Mouse (Mus musculus) adrenal gland, postnatal 4 days (tissue): ENCODE measurements around the gene Tgm2. TPM values are rescaled to one million over a fixed set of nuclear protein-coding genes. Genes with fewer than 3 reads are reported as not detected.
A peak's percentile ranks its signal among the peaks of the same experiment; 100 is the strongest.

Source experiments
- DNase-seq, 2 experiments: peaks; one replicate each; pipeline ENCODE4 v3.0.0; 2021 to 2022; ENCODE audit warnings: low spot score in 2 of 2, mixed read lengths in 2 of 2
- total RNA-seq, 2 experiments: library from RNA; stranded (reverse); gene quantifications; 2 replicates each; pipeline ENCODE4 v1.2.3; 2021

Tgm2 gene
- total RNA-seq, 2 experiments from 2014 or later, result 58.1 to 65.3 TPM

DNA sequence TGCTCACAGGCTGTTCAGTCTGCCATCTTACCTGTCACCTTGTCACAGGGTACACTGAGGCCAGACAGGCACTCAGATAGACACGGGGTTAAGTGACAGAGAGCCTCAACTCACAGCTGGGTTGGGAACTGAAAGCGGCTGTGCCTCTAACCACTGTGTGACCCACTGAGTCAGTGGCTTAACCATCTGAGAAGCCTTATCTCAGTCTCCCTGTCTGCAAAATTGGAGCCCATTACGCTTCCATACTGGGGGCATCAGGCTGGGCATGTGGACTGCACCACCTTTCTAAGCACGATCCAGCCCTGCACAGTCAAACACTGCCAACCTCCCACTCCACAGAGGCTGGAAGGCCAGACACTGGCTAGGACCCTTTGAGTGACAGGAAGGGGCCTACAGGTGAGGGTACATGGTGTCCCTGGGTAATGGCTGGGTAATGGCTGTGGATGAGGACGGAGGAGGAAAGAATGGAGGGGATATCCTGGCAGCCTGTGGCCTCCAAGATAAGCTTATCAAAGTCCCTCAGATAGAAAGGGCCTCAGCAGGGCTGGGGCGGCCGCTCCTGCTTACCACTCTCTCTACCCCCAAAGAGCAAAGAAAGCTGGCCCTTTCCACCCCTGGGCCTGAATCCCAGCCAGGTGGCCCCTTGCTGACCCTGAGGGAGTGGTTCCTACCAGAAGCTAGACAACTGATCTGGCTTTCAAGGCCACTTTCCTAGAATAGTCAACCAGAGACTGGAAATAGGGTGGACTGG, 4.4 kb downstream of the Tgm2 start:
- DNase-seq, result no peak

DNA sequence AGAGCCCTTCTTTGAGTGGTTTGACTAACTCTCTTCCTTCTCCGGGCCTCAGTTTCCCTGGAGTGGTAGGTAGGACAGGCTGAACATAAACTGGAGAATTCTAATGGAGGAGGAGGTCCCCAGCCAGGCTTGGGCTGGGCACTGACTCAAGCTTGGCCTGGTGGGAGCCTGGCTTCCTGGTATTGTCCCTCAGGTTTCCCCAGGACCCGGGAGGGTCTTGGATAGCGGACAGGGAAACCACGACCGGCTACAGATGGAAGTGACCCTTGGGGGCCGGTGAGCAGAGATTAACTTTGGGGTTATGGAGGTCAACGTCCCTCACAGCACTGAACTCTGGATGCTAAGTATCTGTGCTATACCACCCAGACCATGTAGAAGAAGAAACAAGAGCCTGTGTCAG, 5.0 kb downstream of the Tgm2 start:
- DNase-seq, result no peak

DNA sequence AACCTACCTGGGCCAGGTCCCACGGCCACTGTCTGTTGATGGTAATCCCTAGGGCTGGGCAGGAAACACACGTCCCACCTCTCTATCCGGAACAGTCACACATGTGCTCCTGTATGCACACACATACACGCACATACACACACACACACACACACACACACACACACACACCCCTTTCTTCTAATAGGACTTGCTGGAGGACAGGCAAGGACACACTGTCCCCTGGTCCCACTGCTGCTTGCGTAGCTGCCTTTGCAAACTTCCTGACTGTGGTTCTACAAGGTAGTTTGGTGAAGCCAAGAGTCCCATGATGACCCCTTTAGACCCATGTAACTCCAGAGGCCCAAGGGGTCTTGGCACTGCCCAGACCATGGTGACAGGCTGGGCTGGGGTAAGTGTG, 5.6 kb downstream of the Tgm2 start:
- DNase-seq, result no peak

DNA sequence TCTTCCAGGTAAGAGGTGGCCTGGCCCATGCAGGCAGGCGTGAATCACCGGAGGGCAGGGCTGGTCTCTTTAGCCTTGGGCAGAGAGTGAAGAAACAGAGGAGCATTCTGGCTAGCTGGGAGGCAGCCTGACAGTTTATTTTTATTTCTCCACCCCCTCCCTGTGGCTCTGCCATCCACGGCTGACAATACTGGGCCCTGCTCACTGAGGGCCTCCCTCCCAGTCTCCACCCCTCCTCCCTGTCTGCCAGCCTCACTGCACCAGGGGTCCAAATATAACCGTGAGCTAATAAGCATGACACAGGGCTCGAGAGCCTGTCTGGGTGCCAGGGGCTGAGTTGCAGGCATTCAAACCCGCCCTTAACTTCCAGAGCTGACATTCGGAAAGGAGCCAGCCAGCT, 6.6 kb downstream of the Tgm2 start:
- DNase-seq, result no peak

DNA sequence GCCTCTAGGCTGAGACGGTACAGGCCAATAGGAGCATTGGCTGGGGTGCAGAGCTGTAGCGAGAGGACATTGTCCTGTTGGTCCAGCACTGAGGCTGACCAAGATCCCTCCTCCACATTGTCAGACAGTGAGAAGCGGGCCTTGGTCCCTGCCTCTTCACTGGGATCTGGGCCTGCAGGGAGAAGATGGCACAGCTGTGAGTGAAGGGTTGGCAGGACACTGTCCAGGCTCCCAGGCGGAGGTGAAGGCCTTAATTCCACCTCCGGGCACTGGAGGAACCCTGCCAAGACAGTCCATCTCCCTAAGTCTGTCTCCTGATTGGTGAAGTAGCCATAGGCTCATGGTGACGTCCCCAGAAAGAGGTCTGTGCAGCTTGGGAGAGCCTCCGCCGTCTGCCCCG, 7.5 kb downstream of the Tgm2 start:
- DNase-seq, result no peak

DNA sequence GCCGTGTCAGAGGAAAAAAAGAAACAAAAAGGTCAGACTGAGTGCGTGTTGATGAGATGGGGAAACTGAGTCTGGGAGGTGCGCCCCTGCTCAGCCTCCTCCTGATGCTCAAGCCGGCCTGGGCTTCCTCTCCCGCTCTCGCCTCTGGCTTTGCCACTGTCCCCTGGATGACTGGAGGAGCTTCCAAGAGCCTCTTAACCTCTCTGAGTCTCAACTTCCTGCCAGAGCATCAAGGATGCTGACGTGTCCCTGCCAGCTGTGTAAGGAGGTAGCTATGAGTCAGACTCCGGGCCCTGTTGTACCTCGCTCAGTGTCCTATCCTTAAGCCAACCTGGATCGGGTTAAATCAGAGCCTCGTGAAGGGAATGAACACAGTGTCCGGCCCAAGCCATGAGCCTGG, 8.5 kb downstream of the Tgm2 start:
- DNase-seq, result no peak

DNA sequence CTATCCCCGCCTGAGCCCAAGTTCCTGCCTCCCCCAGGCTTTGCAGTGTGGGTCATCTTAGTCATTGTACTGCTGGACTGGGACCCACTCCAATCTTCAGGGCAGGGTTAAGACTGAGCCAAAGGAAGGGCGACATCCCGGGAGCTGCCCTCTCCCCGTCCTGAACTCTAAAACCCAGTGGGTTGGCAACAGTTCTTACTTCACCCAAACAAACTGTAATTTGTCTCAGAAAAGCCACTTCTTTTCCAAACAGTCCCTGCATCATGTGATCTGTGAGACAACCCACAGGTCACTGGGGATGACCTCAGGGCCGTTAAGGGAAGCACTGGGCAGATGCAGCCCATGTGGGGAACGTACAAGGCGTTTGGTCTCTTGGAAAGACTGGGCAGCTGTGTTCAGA, 10.0 kb downstream of the Tgm2 start:
- no peak for DNase-seq

DNA sequence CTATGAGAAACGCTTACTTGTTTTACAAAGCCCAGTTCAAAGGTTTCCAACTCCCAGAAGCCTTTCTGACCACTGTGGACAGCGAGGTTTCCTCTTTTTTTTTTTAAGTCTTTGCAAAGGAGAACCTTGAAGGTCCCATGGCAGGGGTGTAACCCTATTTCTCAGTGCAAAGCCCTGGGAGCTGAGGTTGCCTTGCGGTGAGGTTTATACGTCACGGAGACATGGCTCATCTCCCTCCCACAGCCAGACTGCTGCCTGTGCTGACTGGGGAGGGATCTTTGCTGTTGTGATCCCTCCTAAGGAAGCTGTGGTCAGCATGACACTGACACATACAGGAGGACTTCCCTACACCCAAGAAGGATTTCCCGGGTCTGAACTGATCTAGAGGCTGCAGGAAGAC, 13.2 kb downstream of the Tgm2 start:
- DNase-seq, result no peak

DNA sequence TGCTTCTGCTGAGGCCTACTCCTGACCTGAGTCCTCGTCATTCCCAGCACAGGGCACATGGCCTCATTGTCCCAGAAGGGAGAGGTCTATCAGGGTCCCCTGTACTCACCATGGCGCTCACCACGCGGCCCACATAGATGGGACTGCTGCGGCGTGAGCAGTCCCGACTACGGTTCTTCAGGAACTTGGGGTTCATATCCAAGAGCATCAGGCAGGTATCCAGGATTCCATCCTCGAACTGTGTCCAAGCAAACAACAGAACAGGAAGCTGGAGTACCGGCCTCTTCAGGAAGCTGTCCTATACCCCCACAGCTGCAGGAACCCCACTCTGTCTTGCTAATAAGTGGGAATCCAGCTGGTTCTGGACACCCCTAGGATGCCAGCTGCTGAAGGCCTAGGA, 13.9 kb downstream of the Tgm2 start:
- DNase-seq, result no peak

DNA sequence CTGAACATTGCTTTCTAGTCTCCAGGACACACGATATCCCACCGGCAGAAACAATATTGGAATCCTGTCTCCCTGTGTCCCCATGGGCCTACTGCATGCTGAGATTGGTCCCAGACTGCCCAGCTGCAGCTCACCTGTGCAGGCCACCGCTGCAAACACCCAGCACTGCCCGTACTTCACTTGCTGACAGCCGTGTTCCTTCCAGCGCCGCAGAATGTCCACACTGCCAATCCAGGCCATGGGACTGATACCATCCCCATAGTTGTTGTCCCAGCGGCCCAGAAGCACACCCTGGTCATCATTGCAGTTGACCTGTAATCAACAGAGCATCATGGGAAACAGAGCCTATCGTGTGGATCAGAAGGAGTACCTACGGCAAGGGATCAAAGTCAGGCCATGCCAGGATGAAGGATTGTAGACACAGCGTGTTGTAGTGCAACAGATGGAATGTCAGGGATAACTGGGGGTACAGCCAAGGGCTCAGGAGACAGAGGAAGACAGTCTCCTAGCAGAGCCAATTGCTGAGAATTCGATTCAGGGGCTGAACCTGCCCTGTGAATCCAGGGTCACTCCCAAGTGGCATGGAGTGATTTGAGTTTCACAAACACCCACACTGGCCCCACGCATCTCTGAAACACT, 14.9 kb downstream of the Tgm2 start:
- no peak for DNase-seq

DNA sequence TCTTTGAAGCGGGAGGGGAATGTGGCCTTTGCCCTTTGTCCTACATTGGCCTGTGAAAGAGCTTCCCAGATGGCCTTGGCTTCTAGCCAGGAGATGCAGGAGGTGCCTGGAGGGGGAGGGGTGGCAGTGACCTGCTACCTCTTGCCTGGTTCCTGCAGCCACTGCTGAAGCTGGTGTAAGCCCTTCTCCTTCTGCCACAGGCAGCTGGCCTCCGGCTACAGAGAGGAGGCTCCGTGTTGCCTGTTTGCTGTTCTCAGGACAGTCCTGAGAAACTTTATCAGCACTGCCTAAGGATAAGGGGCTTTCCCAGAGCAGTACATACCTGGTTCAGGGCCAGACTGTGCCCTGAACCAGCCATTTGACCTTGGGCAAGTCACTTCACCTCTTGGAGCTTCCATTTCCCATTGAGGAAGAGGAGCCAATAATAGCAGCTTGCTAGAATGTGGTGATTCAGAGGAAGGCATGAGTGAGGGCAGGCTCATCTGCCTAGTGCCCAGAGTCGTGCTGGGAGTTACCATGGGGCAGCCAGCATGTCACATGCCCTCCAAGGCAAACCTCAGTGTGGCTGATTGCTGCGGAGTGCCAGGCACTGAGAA, 15.7 kb downstream of the Tgm2 start:
- DNase-seq, result peak in 1 of 2 experiments; percentile 46

DNA sequence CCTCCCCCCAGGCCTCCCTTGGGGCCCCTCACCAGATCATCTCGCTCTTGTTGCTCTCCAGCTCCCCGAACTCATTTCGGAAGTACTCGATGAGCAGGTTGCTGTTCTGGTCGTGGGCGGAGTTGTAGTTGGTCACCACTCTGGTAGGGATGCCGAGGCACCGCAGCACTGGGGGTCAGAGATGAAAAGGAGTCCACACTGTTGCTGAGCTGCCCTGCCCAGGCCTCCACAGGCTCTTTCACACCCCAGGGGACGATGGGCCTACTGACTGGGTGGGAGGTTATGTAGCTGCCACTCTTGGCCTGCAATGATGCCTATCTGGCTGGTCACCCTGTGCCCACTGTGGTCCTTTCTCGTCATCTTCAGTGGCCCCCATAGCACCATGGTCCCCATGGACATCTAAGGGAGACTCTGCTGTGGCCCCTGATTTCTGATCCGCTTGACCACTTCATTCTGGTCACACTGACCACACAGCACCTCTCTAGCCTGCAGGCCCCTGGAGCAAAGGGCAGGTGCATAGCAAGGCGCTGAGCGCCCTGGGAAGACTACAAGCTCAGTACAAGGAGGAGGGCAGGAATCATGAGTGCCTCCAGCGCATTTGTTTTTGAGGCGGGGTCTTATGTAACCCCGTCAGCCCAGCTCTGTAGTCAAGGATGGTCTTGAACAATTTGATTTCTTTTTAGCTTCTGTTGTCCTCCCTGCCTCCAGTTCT, 16.8 kb downstream of the Tgm2 start:
- DNase-seq, result no peak

DNA sequence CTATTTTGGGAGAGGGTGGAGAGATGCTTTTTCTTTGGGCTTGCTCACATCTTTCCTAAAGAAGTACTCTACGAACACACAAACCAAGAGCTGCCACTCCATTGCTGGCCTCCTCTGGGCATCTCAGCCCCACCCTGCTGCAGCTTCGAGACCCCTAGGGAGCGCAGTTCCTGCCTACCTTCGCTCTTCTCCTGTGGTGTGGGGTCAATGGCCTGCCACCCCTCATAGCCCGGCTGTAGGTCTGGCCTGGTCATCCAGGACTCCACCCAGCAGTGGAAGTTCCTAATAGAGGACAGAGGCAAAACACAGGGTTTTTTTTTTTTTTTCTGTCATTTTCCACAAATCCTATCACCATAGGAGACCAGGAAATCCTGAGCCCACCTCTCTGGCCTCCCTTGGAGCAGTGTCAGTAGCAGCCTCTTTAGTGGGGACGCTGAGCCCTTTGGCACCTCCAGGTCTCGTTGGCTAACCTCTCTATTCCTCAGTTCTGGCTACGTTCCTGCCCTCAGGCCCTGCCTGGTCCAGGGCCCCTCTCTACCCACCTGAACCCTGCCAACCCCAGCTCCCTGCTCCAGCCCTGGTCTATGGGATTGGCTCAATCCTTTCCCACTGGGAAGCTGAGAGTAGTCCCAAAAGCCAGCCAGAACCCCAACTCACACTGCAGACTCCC, 17.6 kb downstream of the Tgm2 start:
- no peak for DNase-seq

DNA sequence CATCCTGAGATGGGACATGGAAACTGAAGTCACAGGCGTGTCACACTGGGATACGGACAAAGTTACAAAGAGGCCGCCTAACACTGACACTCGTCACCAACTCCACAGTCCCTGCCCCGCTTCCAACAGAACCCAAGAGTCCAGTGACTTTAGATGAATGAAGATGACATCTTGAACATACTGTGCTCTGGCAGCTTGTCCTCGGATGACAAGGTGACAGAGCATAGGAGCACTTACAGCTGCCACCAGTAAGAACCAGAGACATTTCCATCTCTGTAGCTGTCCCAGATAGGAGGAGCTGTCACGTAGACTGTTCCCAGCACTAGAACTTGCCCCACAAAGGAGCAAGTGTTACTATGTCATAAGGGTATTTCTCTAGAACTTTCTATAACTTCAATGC, 18.4 kb downstream of the Tgm2 start:
- DNase-seq, result no peak

DNA sequence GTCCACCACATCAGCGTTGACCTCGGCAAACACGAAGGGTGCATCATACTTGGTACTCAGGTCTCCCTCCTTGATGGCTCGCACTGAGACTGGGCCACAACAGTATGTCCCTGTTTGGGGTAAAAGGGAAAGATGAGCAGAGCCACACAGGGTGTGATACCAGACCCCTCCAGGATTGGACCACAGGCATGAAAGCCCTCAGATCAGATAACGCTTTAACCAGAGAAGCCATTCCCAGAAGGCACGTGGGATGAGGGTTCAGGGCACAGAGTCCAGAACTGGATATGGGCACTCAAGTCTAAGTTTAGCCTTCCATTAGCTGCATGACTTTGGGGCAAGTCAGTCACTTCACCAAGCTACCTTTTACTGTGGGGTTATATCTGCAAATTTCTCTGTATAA, 19.0 kb downstream of the Tgm2 start:
- DNase-seq, result no peak

DNA sequence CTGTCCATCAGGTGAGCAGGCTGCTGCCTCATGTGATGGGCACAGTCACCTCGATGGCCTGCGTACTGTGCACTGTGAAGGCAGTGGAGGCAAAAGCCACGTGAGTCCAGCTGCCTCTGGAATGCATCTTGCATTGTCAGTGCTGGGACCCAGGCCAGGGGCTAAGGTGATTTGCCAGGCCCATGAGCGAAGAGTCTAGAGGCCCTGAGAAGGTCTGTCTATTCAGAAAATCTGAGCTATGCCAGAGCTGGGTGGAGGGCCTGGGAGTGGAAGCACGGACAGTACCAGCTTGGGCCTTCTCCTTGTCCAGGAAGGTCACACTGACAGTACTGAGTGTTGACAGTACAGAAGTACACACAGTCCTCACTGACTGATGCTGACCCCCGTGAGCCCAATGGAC, 23.4 kb downstream of the Tgm2 start:
- no peak for DNase-seq

DNA sequence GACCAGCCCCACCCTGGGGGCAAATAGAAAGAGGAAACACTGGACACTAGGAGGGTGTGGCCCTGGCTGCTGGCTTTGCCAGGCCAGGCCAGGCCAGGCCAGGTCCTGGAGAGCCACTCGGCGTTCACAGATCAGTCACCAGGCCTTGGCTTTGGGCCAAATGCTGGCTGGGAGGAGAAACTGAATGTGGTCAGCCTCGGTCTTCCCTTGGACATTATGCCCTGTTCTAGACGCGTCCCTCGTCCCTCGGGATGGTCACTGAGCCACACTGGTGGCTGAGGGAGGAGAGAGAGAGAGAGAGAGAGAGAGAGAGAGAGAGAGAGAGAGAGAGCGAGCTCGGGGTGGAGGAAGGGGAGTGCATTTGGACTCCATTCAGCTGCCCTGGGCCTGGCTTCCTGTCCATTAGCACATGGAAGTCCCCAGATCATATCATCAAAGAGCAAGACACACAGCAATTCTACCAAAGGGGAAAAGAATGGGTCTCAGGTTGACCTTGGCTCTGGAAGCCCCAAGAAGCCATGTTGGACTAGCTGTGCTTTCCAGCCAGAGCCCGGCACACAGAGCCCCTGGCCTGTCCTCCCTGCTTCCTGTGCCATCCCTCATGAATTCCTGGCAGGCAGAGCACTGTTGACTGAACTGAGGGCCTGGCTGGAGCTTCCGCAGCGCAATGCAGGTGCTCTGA, 24.4 kb downstream of the Tgm2 start:
- peak; percentile 57 to 63 for DNase-seq

DNA sequence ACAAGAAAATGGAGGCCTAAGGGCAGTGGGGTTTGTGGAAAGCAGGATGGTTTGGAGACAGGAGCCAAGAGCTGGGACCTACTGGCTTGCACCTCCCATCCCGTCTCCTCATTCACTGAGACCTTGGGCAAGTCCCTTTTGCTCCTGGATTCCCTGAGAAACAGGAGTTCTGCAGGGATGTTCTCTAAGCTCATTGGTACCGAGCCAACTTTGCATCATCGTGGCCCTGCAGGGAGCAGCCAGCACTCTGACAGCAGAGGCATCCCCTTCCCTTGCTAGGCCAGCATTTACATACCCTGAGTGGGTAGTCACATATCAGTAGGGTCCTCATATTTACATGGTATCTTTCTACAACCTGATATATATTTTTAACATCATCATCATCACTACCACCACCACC, 25.4 kb downstream of the Tgm2 start:
- no peak for DNase-seq

DNA sequence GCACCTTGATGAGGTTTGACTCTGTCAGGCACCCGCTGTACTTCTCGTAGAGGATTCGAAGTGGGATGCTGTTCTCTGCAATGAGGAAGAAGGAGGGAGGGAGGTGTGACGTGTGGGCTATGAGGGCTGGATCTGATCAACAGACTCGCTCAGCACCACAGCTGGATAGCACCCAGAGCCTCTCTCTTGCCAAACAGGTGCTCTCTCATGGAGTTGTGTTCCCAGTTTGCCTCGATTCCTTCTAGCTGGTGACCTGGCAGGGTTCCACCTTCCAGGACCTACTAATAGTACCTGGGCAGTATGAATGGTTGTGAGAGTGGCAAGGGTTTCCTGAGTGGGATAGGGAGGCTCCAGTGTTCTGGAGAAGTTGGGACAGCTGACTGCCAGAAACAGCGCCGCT, 26.0 kb downstream of the Tgm2 start:
- no peak for DNase-seq

DNA sequence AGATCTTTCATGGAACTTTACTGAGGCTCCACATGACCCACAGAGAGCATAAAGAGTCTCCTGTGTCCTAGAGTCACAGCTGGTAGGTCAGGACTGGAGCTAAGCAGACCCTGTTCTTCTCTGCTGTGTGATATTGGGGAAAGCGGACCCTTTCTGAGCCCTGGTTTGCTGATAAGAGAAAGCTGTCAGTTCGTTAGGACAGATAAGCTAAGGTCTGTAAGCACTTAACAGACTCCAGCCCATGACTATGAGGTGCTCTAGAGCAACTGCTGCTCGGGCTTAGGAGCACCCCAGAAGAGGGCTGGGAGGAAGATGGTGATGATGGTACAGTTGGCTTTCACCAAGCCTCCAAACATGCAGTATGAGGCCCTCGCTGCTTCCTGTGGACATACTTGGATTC, 27.1 kb downstream of the Tgm2 start:
- DNase-seq, result no peak

DNA sequence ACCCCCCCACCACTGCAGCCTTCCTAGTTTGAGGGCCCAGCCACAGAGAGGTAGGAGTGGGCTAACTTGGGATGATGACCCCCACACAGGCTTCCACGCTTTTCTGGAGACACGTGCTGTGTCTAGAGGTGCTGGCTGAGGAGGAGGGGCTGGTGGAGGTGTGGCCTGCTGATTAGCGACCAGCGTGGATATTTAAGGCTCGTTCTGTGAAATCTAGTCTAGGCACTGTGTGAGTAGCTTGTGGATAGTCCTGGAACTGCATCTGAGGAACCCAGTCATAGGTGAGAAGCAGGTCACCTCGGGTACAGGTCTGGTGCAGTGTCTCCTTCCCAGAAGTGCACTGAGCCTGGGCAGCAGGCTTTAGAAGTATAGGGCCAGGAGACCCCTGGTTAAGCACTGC, 29.6 kb downstream of the Tgm2 start:
- DNase-seq, result no peak
